Mouse (Mus musculus) WW6 (cell line): ENCODE results near the gene Cd300lf.
A peak's percentile ranks its signal among the peaks of the same experiment; 100 is the strongest.

Experiments
- DNase-seq: peaks from one replicate; pipeline ENCODE4 v3.0.0-alpha.2; 2013; ENCODE audit warnings: low read depth, low spot score

Gene Cd300lf

GRCm38 (mm10) chr11:115106638-115107037, 27.2 kb downstream of the Cd300lf start:
- DNase-seq = no peak

GRCm38 (mm10) chr11:115104769-115105563, 28.8 kb downstream of the Cd300lf start:
- no peak for DNase-seq

- peak; percentile 65 for DNase-seq
These were observed 30.1 kb downstream of the Cd300lf start for GRCm38 (mm10) chr11:115103470-115104413.

GRCm38 (mm10) chr11:115102116-115102515, 31.7 kb downstream of the Cd300lf start:
- no peak for DNase-seq

GRCm38 (mm10) chr11:115101615-115102051, 32.2 kb downstream of the Cd300lf start:
- DNase-seq = no peak

GRCm38 (mm10) chr11:115100741-115101140, 33.1 kb downstream of the Cd300lf start:
- DNase-seq = no peak

GRCm38 (mm10) chr11:115100032-115100621, 33.7 kb downstream of the Cd300lf start:
- DNase-seq = no peak

- no peak for DNase-seq
These were observed 34.5 kb downstream of the Cd300lf start for GRCm38 (mm10) chr11:115099241-115099840.

GRCm38 (mm10) chr11:115098203-115098932, 35.4 kb downstream of the Cd300lf start:
- no peak for DNase-seq

- DNase-seq = no peak
These were observed 41.7 kb downstream of the Cd300lf start for GRCm38 (mm10) chr11:115092140-115092539.

- DNase-seq = peak; percentile 45
These were observed 42.4 kb downstream of the Cd300lf start, which contains the start of gene Rab37 for GRCm38 (mm10) chr11:115091362-115091901. Rab37 (plus strand) TSS chr11:115091431.

- DNase-seq = no peak
These were observed 43.9 kb downstream of the Cd300lf start for GRCm38 (mm10) chr11:115089853-115090252.

GRCm38 (mm10) chr11:115086213-115086612, 47.6 kb downstream of the Cd300lf start:
- no peak for DNase-seq

GRCm38 (mm10) chr11:115085064-115085463, 48.7 kb downstream of the Cd300lf start:
- DNase-seq = no peak

GRCm38 (mm10) chr11:115084595-115084994, 49.2 kb downstream of the Cd300lf start:
- DNase-seq = no peak

- DNase-seq = peak; percentile 52
These were observed 50.2 kb downstream of the Cd300lf start for GRCm38 (mm10) chr11:115083376-115084139.

GRCm38 (mm10) chr11:115082196-115082595, 51.6 kb downstream of the Cd300lf start:
- DNase-seq = no peak

- no peak for DNase-seq
These were observed 52.4 kb downstream of the Cd300lf start for GRCm38 (mm10) chr11:115081373-115081772.

- DNase-seq = peak; percentile 50
These were observed 52.9 kb downstream of the Cd300lf start for GRCm38 (mm10) chr11:115080886-115081285.

- DNase-seq = no peak
These were observed 55.1 kb downstream of the Cd300lf start for GRCm38 (mm10) chr11:115078680-115079079.
